Mouse (Mus musculus) intestine, embryonic 14.5 days (tissue): Measurements from ENCODE around the gene Slc44a4. TPM values are rescaled to one million over a fixed set of nuclear protein-coding genes. Genes with fewer than 3 reads are reported as not detected.
A peak's percentile ranks its signal among the peaks of the same experiment; 100 is the strongest.
"Not testable (repeated sequence)": the region's sequence is repeated elsewhere in the genome, so short reads cannot be mapped to it uniquely, and the experiment has no call there.

ENCODE experiments used
- ATAC-seq: fragments of 200-750 bp; cut with Nextera tagmentation; replicated peaks from 2 replicates; pipeline ENCODE4 v1.8.0; 2017; ENCODE audit warnings: low read depth, moderate number of reproducible peaks, moderate TSS enrichment, moderate library complexity; ENCODE audit not compliant: low FRiP score, low TSS enrichment
- DNase-seq: peaks from one replicate; pipeline ENCODE4 v3.0.0-alpha.2; 2018; ENCODE audit warnings: low spot score
- H3K27ac ChIP-seq: fragments of 300-500 bp; sonication (generic); 2 replicates; pipeline ENCODE4 v1.5.1; 2014; ENCODE audit warnings: low read depth, mild to moderate bottlenecking, control low read depth
- H3K27me3 ChIP-seq: fragments of 300-500 bp; sonication (generic); replicated peaks from 2 replicates; pipeline ENCODE4 v1.6.1; 2014; ENCODE audit warnings: low read length, control low read depth; ENCODE audit not compliant: control insufficient read depth, insufficient read depth
- H3K36me3 ChIP-seq: fragments of 300-500 bp; sonication (generic); 2 replicates; pipeline ENCODE4 v1.6.1; 2014; ENCODE audit warnings: low read length, control low read depth; ENCODE audit not compliant: control insufficient read depth, insufficient read depth
- H3K4me1 ChIP-seq: fragments of 300-500 bp; sonication (generic); replicated peaks from 2 replicates; pipeline ENCODE4 v1.6.1; 2014; ENCODE audit warnings: low read length, control low read depth, mixed read lengths; ENCODE audit not compliant: control insufficient read depth, insufficient read depth
- H3K4me2 ChIP-seq: fragments of 300-500 bp; sonication (generic); 2 replicates; pipeline ENCODE4 v1.6.1; 2014; ENCODE audit warnings: low read length
- H3K4me3 ChIP-seq: fragments of 300-500 bp; sonication (generic); 2 replicates; pipeline ENCODE4 v1.5.1; 2014; ENCODE audit warnings: low read depth, low read length, control low read depth, mixed read lengths
- H3K9ac ChIP-seq: fragments of 300-500 bp; sonication (generic); 2 replicates; pipeline ENCODE4 v1.6.1; 2014; ENCODE audit warnings: mild to moderate bottlenecking, low read length
- H3K9me3 ChIP-seq: fragments of 300-500 bp; sonication (generic); 2 replicates; pipeline ENCODE4 v1.6.1; 2016; ENCODE audit warnings: low read length, control low read depth; ENCODE audit not compliant: control insufficient read depth
- WGBS: fragments of 180-500 bp; shearing (Covaris S2); extraction: QIAGEN DNeasy Blood & Tissue Kit; methylation state at CpG from one replicate; pipeline ENCODE4 v1.1.7; 2014; 5-methylcytosine and 5-hydroxymethylcytosine counted together
- polyA plus RNA-seq: library from polyadenylated mRNA; unstranded; fragments of >200 nt; fragmentation: Nextera tagmentation; extraction: Ambion mirVana; gene quantifications from 2 replicates; pipeline ENCODE4 v1.2.1, GENCODE M21; 2014

Gene Slc44a4
- polyA plus RNA-seq, 1 experiment from 2014 or later, result 28.4 TPM

DNA sequence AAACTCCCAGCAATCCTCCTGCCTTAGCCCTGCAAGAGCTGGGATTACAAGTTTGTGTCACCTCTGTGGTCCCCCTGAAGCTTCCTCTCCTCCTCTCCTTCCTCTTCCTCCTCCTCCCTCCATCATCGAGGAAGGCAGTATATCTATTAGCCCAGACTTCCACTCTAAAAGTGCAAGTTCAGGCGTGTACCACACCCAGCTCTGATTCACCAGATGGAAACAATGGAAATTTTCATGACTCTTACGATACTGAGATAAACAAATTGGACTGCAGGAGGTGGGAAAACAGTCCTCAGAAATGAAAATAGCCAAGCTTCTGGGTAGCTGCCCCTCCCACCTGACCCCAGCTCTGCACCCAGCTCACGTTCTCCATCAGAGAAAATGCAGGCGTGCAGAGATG, 51.4 kb downstream of the Slc44a4 start:
- WGBS, result 62% methylated on average over 5 of the region's 5 CpGs
- Histone ChIP-seq H3K27me3 (peaks cover 25% of the 10 kb centered on the region), H3K4me3 (no peak overlapping the region), H3K9ac (no peak overlapping the region), H3K4me1 (no peaks in the 10 kb centered on the region), H3K4me2 (no peak overlapping the region), H3K36me3 (no peaks in the 10 kb centered on the region), H3K9me3 (no peaks in the 10 kb centered on the region), H3K27ac (no peak overlapping the region)
- no peak for DNase-seq
- no peak for ATAC-seq

DNA sequence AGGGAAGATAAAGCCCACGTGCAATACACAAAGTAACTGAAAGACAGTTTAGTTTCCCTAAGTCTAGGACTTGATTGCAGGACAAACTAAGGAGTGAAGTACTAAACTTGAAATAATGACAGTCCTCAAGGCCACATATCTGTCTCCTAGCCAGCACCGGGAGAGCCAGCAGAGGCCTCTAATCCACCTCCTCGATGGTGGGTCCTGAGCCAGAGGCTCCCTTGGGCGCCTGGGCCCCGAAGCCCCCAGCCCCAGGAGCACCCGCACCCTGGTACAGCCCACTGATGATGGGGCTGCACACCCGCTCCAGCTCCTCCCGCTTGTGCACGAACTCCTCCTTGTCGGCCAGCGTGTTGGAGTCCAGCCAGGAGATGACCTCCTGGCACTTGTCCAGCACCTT, 55.6 kb downstream of the Slc44a4 start, which contains the start of gene Gm20481:
Gene Gm20481 (plus strand): TSS at position 91 of the 400 bp plus-strand sequence.
- H3K27me3 ChIP-seq, result peaks cover 25% of the 10 kb centered on the region
- not testable (repeated sequence) for H3K27ac ChIP-seq, H3K9me3 ChIP-seq, H3K4me3 ChIP-seq, ATAC-seq, H3K9ac ChIP-seq, H3K36me3 ChIP-seq, H3K4me2 ChIP-seq, H3K4me1 ChIP-seq
- WGBS, result 61% methylated on average over 6 of the region's 11 CpGs
- DNase-seq, result peak; percentile 46

DNA sequence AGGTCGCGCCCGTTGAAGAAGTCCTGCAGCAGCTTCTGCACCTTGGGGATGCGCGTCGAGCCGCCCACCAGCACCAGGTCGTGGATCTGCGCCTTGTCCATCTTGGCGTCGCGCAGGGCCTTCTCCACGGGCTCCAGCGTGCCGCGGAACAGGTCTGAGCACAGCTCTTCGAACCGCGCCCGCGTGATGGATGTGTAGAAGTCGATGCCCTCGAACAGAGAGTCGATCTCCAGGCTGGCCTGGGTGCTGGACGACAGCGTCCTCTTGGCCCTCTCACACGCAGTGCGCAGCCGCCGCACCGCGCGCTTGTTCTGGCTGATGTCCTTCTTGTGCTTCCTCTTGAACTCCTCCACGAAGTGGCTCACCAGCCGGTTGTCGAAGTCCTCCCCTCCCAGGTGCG, 56.6 kb downstream of the Slc44a4 start:
- not testable (repeated sequence) for H3K27ac ChIP-seq, H3K9me3 ChIP-seq, DNase-seq, H3K36me3 ChIP-seq, ATAC-seq, H3K4me1 ChIP-seq, H3K4me3 ChIP-seq, H3K9ac ChIP-seq, H3K4me2 ChIP-seq
- WGBS, result 39% methylated on average over 25 of the region's 37 CpGs
- H3K27me3 ChIP-seq, result peaks cover 25% of the 10 kb centered on the region

- H3K36me3 ChIP-seq, H3K9me3 ChIP-seq, H3K27ac ChIP-seq, DNase-seq, H3K4me1 ChIP-seq, H3K9ac ChIP-seq: not testable (repeated sequence)
- ATAC-seq, result peak; percentile 61
- peak overlapping the region; percentile 21 for H3K4me3 ChIP-seq
- H3K27me3 ChIP-seq, result peaks cover 25% of the 10 kb centered on the region
- 2% methylated on average over 22 of the region's 43 CpGs for WGBS
- H3K4me2 ChIP-seq, result peak overlapping the region; percentile 83
Observed at GRCm38 (mm10) chr17:34971694-34972068, 57.4 kb downstream of the Slc44a4 start.

DNA sequence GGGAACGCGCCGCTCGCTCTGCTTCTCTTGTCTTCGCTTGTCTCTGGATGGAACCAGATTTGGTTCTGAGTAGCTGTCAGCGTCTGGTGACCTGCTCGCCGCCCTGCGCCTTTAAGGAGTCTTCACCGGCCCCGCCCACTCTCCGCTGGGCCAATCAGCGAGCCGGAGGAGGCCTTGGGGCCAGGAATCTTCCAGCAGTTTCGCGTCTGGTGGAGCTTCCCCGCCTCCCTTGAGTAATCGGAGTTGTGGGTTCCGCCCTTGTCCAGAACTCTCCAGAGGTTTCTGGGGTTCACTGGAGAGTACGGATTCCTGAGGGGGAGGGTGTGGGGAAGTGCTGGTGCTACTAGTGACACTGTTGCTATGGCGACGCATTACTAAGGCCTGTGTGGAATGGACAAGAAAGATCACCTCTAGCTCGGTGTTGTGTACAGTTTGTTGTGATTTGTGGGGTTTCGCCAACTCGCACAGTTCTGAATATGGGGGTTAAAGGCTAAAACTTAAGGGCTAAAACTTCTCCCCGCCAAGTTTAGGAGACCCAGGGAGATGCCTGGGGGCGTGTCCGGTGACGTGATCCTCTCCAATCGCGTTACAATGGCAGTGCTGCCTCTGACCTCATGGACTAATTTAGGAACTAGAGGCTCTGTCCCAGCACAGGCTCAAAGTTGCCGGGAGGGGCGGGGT, 57.9 kb downstream of the Slc44a4 start, which contains the start of the genes Hspa1a and Hspa1l:
Gene Hspa1a (minus strand): TSS at position 88 of the 681 bp plus-strand sequence.
Gene Hspa1l (plus strand): TSS at position 635 of the 681 bp plus-strand sequence.
- Histone ChIP-seq H3K9ac (peak within 1 kb of the TSS; percentile 41), H3K4me3 (peak within 1 kb of the TSS; percentile 43), H3K27me3 (peaks cover 25% of the 10 kb centered on the region), H3K4me2 (peak within 1 kb of the TSS; percentile 83), H3K27ac (peak within 1 kb of the TSS; percentile 38; the same call in 1 of the 2 replicates)
- under 1% methylated on average over 25 of the region's 33 CpGs for WGBS
- ATAC-seq (peak; percentile 94), DNase-seq (peak; percentile 83)
- H3K9me3 ChIP-seq, H3K4me1 ChIP-seq, H3K36me3 ChIP-seq: not testable (repeated sequence)

- no peak for DNase-seq
- H3K4me3 ChIP-seq, result no peak overlapping the region
- H3K36me3 ChIP-seq, result no peaks in the 10 kb centered on the region
- 79% methylated on average over 3 of the region's 3 CpGs for WGBS
- H3K9ac ChIP-seq, result no peak overlapping the region
- no peaks in the 10 kb centered on the region for H3K9me3 ChIP-seq
- no peak overlapping the region for H3K27ac ChIP-seq
- H3K4me1 ChIP-seq, result peaks cover 7% of the 10 kb centered on the region
- no peak for ATAC-seq
- no peak overlapping the region for H3K4me2 ChIP-seq
- no peaks in the 10 kb centered on the region; the same call in 1 of the 2 replicates for H3K27me3 ChIP-seq
Observed at GRCm38 (mm10) chr17:34975581-34976492, 61.6 kb downstream of the Slc44a4 start.

- Histone ChIP-seq H3K4me3 (no peak overlapping the region), H3K9ac (no peak overlapping the region), H3K9me3 (no peaks in the 10 kb centered on the region), H3K4me2 (no peak overlapping the region), H3K27ac (no peak overlapping the region), H3K4me1 (peaks cover 12% of the 10 kb centered on the region), H3K27me3 (no peaks in the 10 kb centered on the region; the same call in 1 of the 2 replicates), H3K36me3 (no peaks in the 10 kb centered on the region)
- DNase-seq (no peak), ATAC-seq (no peak)
- 95% methylated on average over 20 of the region's 20 CpGs for WGBS
Observed at GRCm38 (mm10) chr17:34977000-34977399, 62.7 kb downstream of the Slc44a4 start.

GRCm38 (mm10) chr17:34978239-34978638, 64.0 kb downstream of the Slc44a4 start:
- Histone ChIP-seq H3K27me3 (no peaks in the 10 kb centered on the region), H3K9ac (no peak overlapping the region), H3K27ac (no peak overlapping the region), H3K36me3 (no peaks in the 10 kb centered on the region), H3K9me3 (no peaks in the 10 kb centered on the region), H3K4me3 (no peak overlapping the region), H3K4me1 (peaks cover 21% of the 10 kb centered on the region), H3K4me2 (no peak overlapping the region)
- 87% methylated on average over 27 of the region's 27 CpGs for WGBS
- ATAC-seq (no peak), DNase-seq (no peak)
